Mouse (Mus musculus): ENCODE measurements around the gene Sirt4.

DNA sequence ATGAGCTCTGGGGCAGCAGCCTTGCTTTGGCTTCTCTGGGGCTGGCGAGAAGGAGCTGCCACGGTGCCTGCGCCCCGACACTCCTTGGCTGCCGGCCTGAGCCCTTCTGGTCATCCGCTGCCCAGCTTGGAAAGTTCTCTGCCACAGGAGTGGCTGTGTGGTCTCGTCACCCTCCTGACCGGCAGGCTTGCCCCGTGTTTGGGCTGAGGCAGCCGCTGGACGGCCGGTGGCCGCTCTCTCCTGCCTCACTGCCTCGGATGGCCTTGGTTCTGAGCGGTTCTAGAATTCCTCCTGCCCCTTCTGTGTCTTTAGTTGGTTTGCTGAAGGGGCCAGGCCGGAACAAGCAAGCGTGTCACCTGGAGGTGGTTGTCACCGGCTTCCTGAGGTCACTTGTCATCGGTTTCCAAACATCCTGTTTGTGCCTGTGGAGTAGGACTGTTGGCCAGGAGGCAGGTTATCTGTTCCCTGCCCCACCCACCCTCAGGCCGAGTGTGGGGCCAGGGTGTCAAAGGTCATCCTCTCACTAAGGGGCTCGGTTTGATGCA lies 35.9 kb upstream of the Sirt4 start:
- TF ChIP-seq CTCF (IDR thresholded peaks at IDR 0.05; ENCODE audit: control insufficient read depth, insufficient read depth, insufficient replicate concordance, low read depth, low read length) (no peak), POLR2A (IDR thresholded peaks at IDR 0.05; ENCODE audit: control insufficient read depth, low read depth, low read length) (no peak)

Measured in testis, adult 2 months (tissue).